Mouse (Mus musculus) layer of hippocampus, postnatal 10 days (tissue): ENCODE results near the gene Slc39a2. TPM values are rescaled to one million over a fixed set of nuclear protein-coding genes. Genes with fewer than 3 reads are reported as not detected.
A peak's percentile ranks its signal among the peaks of the same experiment; 100 is the strongest.
"Not testable (repeated sequence)": the region's sequence is repeated elsewhere in the genome, so short reads cannot be mapped to it uniquely, and the experiment has no call there.

Experiments used
- DNase-seq, 2 experiments: peaks; one replicate each; pipeline ENCODE4 v3.0.0; 2021; ENCODE audit warnings: low spot score in 2 of 2
- long read RNA-seq: library from polyadenylated mRNA; stranded (forward); transcript quantifications from one replicate; pipeline ENCODE4 v2.0.0, GENCODE M21; 2023
- total RNA-seq, 2 experiments: library from RNA; stranded (reverse); gene quantifications; 2 replicates each; pipeline ENCODE4 v1.2.3; 2021

Gene Slc39a2
- 1 to 10 TPM; 4.9 to 5.1 TPM for total RNA-seq
- long read RNA-seq, partial matches to known transcripts, result 0 of 1 reads
- long read RNA-seq, other reads (novel, unspliced or antisense), result 1 of 1 reads

DNA sequence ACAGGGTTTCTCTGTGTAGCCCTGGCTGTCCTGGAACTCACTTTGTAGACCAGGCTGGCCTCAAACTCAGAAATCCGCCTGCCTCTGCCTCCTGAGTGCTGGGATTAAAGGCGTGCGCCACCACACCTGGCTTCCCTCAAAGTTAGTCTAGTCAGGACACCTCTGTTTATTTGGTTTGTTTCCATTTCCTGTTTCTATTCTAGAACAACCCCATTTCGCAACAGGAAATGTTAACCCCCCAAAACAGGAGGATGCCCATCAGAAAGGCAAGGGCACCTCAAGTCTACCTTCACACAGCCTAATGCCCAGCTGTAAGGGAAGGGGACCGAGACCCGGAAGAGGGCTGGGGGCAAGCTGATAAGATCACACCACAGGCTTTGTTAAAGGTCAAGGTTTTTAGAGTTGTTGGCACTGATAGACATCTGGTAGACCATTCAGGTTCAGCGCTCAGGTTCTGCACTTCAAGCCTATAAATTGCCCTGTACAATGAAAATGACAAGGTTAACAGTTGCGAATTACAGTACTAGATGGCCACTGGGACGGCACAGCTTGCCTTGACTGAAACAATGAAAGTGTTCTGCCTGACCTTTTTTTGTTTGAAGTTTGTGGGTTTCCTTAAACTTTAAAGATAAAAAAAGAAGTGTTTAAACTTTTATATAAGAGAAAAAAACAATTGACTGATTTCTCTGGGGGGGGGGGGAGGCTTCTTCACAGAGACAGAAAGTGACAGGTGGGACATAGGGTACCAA lies at the start of gene Slc39a2:
Gene Slc39a2 (plus strand): TSS at position 699 of the 749 bp plus-strand sequence.
- DNase-seq, result no peak

DNA sequence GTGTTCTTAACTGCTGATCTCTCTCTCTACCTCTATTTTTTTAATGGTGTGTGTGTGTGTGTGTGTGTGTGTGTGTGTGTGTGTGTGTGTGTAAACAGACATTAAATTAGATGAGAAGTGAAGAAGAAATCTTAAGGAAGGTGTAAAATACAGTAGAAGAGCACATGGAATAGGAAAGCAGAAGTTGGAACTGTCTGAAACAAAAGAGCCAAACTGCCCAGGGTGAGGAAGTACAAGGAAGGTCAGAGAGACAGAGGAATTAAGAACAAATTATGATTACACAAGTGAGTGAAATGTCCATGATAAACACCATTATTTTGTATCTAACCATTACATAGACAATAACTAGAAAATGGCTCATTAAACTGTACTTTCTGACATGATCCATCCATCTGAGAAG lies 48.8 kb upstream of the Slc39a2 start:
- DNase-seq, result no peak

DNA sequence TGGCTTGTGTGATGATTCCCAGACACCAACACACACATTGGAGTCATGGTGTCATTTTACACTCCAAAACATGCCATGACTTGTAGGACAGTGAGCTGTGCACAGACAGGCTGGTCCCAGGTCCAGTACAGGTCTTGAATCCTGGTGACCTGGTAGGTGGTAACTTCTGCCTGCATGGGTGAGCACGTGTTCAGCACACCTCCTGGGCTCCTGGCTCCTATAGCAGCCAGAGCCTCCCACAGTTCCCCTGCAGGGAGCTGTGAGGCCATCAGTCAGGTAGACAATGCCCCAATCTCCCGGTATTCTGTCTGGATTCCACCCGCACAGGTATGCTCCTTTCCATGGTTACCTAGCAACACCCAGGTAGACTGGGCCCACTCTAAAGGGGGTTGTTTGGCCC lies 46.1 kb upstream of the Slc39a2 start:
- no peak for DNase-seq

DNA sequence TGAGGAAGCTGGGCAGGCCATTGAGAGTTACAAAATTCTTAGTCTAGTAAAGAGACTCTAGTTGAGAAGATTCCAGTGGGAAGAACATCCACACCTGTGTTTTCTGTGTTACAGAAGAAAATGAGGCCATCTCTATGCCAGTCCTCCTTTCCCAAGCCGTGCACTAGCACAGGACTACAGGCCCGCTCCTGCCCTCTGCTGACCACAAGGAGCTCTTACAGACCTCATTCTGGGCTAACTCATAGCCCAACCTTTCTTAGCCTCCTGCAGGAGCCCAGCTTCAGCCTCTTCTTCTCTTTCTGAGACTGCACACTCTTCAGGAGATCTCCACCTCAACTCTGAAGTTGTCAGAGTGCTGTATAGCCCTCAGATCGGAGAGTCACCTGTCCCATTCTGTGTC lies 41.7 kb upstream of the Slc39a2 start:
- DNase-seq, result peak in 1 of 2 experiments; percentile 6

DNA sequence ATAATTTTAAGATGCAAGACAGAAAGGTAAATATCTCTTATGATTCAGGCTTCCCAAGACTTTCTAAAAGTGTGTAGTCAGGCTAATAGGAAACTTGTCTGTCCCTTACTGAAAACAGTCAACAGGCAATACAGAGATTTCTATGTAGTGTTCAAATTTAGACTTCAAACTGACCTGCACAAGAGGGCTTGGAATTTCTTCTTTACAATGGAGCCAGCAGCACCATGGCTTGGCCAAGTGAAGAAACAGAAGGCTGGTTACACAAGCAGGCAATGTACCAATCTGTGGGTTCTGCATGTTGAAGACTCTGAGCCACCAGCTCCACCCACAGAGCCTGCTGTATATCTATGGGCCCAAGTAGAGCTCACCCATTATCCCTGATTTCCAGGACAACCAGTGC lies 39.3 kb upstream of the Slc39a2 start, which contains the start of gene Ear6:
Gene Ear6 (plus strand): TSS at position 301 of the 400 bp plus-strand sequence.
- DNase-seq, result no peak

DNA sequence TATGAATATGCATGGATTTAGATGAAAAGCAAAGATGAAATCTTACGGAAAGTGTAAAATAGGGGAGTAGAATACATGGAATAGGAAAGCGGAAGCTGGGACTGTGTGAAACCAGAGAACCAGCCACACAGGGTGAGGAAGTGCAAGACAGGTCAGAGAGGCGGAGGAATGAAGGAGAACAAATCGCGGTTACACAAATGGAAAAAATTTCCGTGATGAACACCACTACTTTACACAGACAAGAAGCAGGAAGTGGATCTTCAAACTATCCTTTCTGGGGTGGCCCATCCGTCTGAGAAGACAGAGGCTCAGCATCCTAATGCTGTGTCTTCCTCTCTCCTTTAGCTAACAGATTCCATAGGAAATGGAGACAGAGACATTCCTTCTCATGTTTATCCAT lies 37.4 kb upstream of the Slc39a2 start:
- DNase-seq, result not testable (repeated sequence)

DNA sequence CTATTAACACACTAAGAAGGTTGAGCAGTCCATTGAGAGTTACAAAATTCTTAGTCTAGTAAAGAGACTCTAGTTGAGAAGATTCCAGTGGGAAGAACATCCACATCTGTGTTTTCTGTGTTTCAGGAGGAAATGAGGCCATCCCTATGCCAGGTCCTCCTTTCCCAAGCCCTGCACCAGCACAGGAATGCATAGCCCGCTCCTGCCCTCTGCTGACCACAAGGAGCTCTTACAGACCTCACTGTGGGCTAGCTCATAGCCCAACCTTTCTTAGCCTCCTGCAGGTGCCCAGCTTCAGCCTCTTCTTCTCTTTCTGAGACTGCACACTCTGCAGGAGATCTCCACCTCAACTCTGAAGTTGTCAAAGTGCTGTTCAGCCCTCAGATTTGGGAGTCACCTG lies 29.1 kb upstream of the Slc39a2 start:
- peak in 1 of 2 experiments; percentile 27 for DNase-seq

DNA sequence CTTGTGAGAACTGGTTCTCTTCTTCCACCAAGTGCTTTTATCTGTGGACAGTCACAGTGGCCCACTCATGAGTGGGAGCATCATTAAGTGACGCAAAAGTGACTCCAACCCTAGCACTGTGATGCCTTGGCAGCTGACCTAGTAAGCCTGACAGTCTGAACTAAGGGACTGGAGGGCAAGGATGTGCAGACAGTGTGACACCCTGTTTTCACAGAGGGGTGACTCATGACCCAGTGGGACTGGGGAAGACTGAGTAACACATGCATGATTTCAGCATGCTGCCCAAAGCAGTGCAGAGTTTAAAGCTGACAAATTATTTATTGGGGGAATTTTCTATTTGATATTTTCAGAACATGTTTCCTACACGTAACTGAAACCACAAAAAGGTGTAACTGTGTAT lies 21.9 kb upstream of the Slc39a2 start:
- no peak for DNase-seq

DNA sequence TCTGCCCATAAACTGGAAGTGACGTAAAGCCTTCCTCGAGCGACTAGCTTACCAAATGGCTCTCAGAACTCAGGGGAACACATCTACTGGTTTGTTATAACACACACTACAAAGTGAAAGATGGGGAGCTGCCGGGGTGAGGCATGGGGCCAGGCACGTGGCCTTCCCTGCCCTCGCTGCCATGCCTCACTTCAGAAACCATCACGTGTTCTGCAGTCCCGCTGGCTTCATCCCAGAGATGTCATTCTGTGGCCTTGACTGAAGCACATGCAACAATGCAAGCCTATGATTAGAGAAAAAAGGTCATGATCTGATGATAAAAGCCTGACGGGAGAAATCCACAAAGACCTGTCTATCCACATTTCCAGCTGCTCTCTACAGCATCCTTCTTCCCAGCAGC lies 20.9 kb upstream of the Slc39a2 start:
- no peak for DNase-seq

DNA sequence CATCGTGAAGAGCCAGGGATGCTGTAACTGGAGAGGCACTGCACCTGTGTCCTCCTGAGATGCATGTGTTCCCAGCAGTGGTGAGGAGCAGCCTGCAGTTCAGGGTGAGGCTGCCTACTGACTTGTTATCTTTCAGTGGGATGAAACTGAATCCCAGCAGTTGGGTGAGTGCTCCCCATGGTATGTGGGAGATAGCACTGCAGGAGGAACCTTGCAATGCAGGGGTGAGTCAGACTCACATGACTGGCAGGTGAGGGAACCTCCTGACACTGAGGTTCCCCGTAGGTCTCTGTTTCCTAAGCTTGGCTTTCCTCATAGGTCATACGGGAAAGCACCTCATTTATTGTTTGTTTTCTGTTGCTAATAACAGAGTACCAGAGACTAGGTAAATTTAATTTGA lies 15.2 kb upstream of the Slc39a2 start:
- no peak for DNase-seq

DNA sequence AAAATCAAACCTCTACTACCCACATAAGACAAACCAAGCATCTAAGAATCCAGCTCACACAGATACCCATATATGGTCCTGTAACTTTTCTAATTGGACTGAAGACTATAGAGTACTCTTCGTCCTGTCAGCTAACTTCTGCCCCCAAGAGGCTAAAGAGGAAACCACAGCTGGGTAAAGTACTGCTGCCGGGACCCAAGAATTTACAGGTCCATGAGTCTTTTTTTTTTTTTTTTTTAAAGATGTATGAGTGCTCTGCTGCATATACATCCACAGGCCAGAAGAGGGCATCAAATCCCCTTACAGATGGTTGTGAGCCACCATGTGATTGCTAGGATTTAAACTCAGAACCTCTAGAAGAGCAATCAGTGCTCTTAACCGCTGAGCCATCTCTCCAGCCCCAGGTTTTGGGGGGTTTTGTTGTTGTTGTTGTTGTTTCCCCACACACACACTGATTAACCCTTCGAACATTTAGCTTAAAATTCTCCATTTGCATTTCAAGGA lies 9.1 kb upstream of the Slc39a2 start:
- DNase-seq, result peak; percentile 62 to 71

DNA sequence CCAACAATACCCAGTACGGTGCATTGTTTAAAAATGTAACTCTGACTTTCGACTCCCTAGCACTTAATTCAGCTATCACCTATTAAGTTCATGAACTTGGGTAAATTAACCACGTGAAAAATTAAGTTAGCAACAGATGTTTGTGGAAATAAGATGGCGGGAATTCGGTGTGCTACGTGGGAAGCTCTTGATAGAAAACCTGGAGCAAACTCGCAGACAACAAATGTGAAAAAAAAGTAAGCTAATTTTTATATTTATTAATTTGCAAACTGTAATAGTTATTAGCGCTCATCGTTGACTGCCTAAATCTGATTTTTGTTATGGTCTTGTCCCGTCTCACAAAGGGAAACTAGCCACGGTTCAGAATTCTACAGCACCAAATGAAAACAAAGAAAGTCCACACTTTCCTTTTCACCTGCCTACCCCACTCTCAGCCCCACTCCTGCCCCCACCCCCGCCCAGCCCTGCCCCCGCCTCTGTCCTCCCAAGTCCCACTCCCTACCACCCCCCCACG lies 8.6 kb upstream of the Slc39a2 start:
- DNase-seq, result no peak

DNA sequence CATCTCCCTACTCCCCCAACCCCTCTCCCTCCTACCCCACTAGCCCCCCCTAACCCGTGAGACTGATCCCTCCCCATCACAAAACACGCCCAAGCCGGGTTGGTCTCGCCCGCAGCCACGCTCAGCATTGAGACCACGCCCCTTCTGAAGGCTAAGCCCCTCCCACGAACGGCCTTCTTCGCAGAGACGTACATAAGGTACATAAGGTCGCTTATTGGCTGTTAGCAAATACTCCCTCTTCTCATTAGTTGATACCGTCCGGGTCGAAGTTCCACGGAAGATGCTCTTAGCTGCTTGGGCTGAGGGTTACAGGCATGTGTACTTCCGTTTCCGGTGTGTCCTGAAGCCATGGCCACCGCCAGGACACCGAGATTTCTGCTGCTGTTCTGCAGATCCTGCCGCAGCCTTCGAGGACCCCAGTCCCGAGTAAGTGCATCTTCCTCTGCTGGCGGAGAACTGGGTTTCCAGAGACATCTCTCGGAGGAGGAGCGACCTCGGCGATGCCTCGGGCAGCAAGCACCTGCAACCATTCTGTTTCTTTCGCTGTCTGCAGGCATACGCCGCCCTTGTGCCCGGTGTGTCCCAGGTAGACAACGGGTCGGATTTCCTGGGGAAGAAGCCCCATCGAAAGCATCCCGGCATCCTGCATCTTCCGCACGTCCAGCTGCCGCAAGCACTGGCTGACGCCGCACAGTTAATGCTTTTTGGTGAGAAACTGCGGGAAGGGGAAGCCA lies 7.9 kb upstream of the Slc39a2 start, which contains the start of gene Mettl17:
Gene Mettl17 (plus strand): TSS at position 245 of the 734 bp plus-strand sequence.
- DNase-seq, result peak; percentile 91 to 92

DNA sequence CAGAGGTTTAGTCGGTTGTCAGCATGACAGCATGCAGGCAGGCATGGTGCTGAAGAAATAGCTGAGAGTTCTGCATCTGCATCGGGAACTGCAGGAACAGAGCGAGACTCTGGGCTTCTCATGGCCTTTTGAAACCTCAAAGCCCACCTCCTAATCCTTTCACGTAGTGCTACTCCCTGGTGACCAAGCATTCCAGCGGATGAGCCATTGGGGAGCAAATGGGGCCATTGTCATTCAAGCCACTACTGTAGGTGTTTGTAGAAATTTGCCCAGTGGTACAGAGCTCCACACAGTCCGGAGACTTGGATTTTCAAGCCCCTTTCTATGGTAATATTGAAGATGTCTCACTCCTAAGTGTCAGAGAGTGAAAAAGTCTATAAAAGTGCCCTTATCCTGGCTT lies 6.6 kb upstream of the Slc39a2 start:
- DNase-seq, result no peak

DNA sequence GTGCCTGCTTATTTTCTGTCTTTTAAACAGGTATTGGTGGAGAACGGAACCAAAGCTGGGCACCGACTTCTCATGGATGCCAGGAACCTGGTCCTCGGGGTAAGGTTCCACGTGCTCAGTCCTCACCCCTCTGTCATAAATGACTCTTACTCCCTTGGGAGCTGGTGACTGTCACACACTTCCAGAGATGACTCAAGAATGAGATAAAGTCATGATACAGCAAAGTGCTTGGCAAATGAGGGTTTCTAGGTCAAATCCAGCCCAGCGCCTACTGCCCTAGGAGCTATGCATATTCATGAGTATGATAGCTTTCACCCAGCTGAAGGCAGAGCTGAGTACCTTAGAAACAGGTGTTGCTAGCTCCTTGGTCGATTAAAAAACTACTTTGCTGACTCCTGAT lies 2.9 kb upstream of the Slc39a2 start:
- no peak for DNase-seq

DNA sequence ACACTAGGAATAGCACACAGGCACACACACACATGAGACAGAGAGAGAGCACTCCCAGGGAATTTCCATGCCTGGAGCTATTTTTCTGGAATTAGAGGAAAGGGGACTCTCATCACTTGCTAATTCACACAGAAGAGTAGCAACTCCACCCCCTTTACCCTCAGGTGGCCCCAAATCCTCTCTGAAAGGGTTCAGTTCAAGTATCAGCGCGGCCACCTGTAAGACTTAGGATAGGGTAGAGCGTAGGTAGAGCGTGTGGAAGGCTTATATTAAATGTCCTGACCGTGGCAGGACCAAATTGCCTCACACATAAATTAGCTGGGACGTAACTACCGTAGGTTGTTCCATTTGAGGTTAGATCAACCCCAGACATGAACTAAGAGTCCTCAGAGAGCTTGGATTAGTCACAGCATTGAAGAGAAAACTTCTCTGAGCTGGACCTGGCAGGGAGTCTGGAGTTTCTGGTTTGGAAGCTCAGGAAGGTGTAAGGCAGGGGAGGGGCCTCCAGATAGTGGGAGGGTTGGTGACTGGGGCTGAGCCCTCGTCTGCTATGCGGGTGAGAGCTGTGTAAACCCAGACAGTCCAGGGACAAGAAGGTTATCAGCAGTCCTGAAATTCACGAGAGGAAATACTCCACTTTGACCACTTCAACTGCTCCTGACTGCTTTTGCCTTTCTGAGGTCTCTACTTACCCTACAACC lies 555 bp downstream of the Slc39a2 start:
- DNase-seq, result no peak

DNA sequence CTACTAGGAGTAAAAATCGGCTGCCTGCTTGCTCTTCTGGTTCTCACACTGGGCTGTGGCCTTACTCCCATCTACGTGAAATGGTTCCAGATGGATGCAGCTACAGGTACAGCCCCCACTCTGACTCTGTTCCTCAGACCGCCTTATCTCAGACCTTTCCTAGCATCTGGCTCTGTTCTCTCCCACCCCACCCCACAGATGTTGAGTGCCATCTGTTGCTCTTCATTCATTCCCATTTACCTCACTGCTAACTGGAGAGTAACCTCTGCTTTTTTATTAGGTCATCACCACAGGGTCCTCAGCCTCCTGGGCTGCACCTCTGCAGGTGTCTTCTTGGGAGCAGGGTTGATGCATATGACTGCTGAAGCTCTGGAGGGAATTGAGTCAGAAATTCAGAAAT lies 1.1 kb downstream of the Slc39a2 start:
- no peak for DNase-seq

DNA sequence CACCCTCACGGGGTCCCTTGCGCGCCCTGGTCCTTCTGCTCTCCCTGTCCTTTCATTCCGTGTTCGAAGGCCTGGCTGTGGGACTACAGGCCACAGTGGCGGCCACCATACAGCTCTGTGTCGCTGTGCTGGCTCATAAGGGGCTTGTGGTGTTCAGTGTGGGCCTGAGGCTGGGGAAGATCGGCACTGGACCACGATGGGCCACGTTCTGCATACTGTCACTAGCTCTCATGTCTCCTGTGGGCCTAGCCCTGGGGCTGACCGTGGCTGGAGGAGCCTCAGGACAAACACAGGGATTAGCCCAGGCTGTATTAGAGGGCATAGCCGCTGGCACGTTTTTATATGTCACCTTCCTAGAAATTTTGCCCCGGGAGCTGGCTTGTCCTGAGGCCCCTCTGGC lies 2.4 kb downstream of the Slc39a2 start:
- no peak for DNase-seq

DNA sequence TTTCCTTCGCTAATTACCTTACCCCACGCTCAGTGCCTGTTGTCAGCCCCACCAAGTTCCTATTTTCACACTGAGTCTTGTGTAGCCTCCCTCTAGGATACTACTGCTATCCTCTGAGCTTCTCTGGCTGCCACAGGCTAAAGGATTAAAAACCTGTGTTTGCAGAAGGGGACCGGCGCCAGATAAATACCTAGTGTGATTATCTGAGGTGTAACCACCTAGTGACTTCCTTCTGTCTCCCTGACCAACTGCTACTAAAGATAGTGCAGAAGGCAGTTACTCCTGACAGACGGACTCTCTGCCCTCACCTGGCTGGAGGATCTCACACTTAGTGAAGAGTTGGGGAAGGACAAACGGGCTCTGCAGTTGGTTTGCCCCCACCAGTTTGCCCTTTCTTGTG lies 3.3 kb downstream of the Slc39a2 start:
- DNase-seq, result no peak

DNA sequence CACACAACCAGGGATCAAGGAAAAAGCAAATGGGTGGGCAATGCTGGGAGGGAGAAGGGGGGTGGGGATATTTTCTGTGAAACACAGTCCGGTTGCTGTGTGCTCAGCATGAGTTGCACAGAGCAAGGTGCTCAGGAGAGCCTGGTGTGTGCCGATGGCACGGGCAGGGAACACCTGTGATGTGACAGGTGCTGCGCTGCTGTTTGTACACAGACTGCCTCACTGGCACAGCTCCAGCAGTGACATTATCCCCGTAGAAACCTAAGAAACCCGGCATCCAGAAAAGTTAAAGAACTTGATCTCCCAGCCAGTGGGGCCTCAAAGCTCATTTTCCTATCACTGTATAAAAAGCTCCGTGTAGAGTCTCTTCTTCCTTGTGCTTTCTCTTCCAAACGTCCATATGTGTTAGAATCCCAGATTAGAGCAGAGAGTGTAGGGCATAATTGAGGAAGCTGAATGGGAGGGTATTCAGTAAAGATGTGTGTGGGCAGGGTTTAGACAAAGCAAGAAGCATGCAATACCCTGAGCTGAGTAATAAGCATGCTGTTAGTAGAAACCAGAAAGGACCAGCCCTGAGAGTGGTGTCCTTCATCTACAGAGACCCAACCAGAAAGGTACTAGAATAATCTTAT lies 4.0 kb downstream of the Slc39a2 start:
- DNase-seq, result no peak

DNA sequence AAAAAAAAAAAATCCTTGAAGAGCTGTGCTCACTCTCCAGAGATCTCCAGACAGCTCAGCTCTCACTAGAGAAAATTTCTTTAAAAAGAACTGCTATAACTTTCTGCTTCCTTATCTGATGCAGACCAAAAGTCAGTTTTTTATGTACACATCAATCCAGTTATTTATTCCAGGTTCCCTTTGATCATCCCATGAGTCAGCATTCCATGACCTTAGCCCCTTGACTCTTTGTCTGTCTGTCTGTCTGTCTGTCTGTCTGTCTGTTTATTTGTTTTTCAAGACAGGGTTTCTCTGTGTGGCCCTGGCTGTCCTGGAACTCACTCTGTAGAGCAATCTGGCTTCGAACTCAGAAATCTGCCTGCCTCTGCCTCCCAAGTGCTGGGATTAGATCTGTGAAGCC lies 6.7 kb downstream of the Slc39a2 start:
- no peak for DNase-seq
